Mouse (Mus musculus): ENCODE measurements around the gene Nfam1.

The Nfam1 gene

DNA sequence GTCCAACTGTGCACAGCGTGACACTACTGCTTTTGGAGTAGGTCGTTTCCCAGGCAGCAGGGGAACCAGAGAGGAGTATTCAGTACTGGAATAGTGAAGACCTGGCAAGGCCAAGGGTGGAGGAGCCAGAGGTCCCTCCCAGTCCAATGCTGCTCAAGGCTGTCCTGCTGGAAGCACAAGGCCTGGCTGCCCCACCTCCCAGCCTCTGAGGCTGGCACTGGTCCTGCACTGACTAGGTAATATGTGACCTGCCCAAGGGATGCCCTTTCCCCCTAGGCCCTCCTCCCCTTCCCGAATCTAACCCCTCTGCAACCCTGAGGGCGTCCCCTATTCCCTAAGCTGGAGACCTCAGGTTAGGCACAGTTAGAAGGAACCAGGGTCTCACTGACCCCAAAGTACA lies 70.6 kb downstream of the Nfam1 start:
- DNase-seq (ENCODE audit: extremely low read depth, low read depth, low spot score), result no peak

DNA sequence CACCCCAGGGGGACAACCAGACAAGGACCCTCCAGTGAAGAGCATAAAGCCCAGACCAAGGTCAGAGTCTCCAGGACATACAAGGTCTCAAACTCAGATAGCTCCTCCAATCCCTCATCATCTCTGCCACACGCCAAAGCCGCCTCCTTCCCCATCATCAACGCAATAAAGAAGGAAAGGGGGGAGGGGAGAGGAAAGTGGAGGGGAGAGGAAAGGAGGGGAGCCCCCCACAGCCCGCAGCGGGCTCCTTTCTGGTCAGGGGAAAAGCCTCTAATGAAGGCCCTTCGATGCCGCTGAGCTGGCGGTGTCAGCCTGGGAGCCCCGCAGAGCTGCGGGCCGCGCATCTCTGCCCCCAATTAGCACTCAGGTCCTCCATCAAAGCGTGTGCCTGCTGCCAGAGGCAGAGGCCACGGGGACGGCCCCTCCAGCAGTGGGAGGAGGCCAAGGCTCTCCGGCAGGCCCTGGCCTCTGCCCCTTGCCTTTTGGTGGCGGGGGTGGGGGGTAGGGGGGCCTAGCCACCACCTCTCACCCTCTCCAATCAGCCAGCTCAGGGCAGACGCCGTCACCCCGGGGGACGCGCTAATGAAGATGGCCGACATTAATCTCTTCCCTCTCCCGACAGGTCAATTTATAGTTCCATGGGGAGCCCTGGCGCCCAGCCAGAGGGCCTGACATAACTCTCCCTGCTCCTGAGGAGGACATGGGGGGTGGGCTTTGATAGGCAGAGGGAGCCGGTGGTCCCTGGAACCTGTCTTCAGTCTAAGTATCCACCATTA lies 72.1 kb downstream of the Nfam1 start:
- DNase-seq (ENCODE audit: extremely low read depth, low read depth, low spot score), result no peak

DNA sequence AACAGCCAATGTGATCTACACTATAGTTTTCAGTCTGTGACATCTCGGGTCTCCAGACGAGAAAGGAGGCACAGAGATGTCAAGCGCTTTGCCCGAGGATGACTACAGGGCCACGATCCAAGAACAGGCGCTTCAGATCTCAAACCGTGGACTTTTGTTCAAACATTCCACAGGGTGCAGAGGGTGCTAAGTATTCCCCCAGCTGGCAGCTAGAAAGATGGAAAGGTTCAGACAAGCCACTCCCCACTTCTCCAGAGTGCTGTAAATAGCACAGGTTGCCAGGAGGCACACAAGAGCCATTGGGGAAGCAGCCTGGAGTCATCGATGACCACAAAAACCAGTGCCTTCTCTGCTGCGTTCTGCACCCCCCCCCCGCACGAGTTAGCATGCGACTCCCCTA lies 74.0 kb downstream of the Nfam1 start:
- no peak for DNase-seq (ENCODE audit: extremely low read depth, low read depth, low spot score)

DNA sequence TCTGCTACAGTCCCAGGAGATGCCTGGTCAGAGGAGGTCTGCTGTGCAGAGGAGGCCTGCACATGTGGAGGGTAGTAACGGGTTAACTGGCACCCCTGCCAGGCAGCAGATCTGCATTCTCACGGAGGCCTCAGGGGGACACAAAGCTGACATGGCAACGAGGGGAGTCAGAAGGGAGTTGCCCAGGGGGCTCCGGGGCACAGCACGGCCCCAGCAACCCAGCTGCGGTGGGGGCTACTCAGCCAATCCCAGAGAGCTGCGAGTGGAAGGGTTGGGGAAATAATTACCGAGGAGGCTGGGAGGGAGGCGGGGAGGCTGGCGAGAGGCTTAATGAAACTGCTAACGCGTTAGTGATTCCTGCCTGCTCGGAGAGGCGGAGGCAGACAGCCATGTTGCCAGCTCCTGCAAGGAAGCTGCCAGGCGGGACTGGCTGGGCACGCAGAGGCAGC lies 74.8 kb downstream of the Nfam1 start:
- no peak for DNase-seq (ENCODE audit: extremely low read depth, low read depth, low spot score)

DNA sequence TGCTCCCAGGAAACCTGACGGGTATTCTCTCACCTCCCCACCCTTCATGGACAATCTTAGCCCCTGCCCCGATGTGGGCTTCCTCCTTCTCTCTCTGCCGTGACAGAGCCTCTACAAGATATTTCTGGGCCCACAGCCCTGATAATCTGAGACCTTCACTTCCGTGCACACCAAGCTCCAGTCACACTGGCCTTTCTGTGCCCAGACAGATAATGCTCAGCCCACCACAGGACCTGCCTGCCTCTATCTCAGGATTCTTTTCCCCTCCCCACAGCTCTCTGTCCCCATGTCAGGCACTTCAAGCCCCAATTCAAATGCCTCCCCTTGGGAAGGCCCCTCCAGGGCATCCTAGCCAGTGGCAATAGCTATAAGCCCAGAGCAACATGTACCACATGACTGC lies 76.4 kb downstream of the Nfam1 start:
- DNase-seq (ENCODE audit: extremely low read depth, low read depth, low spot score), result no peak

DNA sequence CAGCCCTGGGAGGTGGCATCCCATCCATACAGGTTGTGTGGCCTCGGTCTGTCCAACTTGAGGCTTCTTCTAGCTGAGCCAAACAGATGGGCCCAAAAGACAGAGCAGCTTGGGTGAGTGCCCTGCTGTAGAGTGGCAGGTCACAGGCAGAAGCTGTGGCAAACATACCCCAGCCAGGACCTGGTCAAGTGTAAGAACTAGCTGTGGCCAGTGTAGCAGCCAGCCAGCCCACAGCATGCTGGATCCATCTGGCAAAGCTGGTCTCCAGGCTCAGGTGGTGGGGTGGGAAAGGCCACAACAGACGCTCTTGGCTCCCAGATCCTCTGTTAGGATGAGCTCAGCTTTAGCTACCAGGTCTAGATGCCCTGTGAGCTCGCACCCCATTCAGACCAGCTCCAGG lies 76.8 kb downstream of the Nfam1 start:
- DNase-seq (ENCODE audit: extremely low read depth, low read depth, low spot score), result no peak

DNA sequence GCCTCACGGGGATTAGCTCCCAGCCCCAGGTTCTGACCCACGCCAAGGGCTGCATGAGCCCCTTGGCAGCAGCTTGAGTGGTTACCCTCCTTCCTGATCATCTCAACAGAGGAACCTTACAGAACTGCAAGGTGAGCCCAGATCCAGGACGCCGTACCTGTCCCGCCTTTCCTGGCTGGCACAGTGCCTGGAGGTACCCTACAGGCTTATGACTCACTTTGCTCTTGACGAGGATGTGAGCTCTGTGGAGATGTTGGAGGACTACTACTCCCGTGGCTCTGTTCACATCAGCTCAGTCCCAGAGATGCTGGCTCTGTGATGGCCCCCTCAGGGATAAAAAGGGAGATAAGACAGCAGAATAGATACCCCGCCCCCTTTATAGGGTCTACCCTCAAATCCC lies 77.8 kb downstream of the Nfam1 start:
- DNase-seq (ENCODE audit: extremely low read depth, low read depth, low spot score), result no peak

DNA sequence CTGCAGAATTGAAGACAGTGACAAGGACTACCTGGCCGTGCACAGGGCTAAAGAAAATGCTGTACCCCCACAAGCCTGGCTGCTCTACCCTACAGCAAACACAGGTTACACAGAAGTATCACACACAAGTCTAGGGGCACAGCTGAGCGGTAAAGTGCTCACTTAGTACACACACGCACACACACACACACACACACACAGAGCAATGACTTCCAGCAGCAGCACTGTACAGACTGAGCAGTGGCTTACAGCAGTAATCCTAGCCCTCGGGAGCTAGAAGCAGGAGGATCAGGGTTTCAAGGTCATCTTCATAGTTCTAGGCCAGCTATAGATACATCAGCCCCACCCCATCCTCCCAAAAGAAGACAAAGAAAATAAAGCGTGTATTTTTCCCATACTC lies 79.1 kb downstream of the Nfam1 start:
- no peak for DNase-seq (ENCODE audit: extremely low read depth, low read depth, low spot score)

DNA sequence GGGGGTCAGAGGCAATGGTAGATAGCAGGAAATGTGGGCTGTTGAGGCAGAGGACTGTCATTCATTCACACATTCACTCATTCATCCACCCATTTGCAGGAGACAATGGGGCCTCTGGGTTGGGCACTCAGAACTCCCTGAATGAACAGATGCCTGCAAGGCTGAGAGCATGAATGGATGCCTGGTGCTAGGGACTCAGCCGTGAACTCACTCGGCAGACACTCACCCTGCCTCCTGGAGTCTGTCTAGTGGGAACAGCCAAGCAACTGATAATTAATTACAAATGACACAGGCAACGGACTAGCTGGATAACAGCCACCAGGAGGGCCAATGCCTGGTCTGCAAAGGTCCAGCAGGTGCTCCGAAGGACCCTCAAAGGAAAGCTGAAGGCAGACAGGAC lies 80.0 kb downstream of the Nfam1 start:
- DNase-seq (ENCODE audit: extremely low read depth, low read depth, low spot score), result no peak

DNA sequence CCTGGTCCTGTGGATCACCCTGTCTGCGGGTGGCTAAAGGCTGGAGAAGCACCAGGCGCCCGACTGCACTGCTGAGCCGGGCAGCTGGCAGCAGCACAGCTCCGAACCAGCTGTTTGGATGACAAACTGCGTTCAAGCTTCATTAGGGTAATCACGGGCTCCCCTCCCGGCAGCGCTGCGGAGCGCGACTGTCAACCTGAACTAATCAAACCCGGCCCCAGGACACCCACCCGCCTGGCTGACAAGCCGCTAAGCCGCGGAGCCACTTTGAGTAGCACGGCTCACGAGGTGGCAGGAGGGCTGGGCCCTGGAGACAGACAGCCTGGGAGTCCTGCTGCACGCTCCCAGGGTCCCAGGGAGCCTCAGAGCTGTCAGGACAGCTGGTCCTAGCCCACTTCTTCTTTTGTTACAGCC lies 80.8 kb downstream of the Nfam1 start:
- DNase-seq (ENCODE audit: extremely low read depth, low read depth, low spot score), result no peak

DNA sequence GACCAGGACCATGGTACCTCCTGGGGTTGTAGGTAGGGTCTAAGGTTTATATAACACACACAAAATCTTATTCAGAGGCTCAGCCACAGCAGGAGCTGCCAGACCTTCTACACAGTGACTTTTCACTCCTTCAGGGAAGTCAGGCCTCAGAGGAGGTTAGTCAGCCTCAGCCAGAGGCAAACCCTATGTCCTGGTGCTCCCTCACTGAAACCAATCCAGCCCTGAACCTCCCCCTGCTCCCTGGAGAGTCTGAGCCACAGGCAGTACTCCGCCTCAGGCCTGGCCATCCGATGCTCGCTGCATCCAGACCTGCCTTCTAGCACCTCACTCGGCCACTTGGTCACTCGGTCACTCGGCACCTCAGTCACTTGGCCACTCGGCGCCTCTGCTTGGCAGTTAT lies 82.9 kb downstream of the Nfam1 start:
- no peak for DNase-seq (ENCODE audit: extremely low read depth, low read depth, low spot score)

DNA sequence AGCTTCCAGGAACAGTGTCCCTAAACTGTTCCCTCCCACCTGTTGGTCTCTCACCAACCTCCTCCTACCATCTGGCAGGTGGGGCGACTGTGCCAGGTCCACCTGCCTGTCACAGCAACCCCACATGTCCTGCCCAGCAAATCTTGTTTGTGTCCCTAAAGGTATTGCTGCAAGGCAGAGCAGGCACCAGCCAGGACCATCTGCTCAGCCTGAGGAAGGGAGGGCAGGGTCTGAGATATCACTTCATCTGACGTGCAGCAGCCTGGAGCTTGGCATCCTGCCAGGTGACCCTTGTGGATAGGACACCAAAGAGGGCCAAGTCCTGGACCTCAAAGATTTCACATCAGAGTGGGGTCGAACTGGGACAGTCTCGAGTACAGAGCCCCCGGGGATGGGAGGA lies 85.7 kb downstream of the Nfam1 start:
- no peak for DNase-seq (ENCODE audit: extremely low read depth, low read depth, low spot score)

DNA sequence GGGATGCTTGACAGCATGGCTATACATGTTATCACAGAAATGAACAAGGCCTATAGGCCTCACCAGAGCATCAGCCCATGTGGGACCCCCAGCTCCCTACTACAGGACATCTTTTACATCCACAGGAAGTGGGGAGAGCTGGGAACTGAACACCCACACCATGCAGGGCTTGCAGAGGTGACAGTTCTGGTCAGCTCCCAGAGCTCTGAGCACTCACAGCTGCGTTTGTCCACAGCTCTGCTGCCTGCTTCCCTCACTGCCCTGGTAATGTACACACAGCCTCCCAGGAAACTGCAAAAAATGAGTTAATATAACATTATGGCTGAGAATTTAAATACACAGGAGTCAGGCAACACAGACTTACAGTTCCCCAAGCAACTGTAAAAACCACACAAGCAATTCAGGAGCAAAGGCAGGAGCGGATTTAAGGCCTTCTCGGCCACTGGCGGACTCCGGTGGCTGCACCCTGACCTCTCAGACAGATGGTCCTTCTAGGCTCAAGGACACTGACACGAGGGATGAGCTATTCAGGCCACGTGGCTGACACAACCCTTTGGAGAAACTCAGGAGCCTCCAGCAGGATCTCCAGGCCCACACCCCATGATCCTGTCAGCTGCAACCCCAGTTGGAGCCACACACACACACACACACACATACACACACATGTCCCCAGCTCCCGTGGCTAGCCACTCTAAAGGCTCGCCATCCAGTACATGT lies 88.5 kb downstream of the Nfam1 start:
- no peak for DNase-seq (ENCODE audit: extremely low read depth, low read depth, low spot score)
